Mouse (Mus musculus) cerebellum, adult (tissue): ENCODE results near the gene Scml2.
"Not testable (repeated sequence)": the region's sequence is repeated elsewhere in the genome, so short reads cannot be mapped to it uniquely, and the experiment has no call there.

Experiments
- ATAC-seq: cut with Nextera tagmentation; 2 replicates; pipeline ENCODE4 v1.9.2; 2017; ENCODE audit warnings: mild to moderate bottlenecking, moderate library complexity, mixed read lengths; ENCODE audit not compliant: insufficient number of reproducible peaks, low FRiP score, low TSS enrichment

Gene Scml2

DNA sequence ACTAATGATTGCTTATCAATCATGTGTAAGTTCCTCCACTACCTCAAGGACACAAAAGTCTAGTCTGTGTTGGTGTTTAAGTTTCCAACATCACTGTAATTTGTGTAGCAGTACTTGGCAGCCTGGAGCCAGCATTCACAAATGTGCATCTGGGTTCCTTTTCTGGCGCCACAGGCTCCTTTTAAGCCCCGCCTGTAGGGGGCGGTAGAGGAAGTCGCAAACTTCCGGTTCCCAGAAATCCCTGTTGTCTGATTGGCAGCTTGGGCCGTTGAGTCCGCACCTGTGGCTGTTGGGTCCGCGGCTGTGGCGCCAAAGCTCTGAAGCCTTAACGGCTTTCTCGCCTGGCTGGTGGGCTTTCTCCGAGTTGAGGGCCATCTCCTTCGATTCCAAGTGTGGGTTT lies at the start of gene Scml2:
Gene Scml2 (plus strand): TSS at position 301 of the 400 bp plus-strand sequence.
- ATAC-seq: not testable (repeated sequence)

DNA sequence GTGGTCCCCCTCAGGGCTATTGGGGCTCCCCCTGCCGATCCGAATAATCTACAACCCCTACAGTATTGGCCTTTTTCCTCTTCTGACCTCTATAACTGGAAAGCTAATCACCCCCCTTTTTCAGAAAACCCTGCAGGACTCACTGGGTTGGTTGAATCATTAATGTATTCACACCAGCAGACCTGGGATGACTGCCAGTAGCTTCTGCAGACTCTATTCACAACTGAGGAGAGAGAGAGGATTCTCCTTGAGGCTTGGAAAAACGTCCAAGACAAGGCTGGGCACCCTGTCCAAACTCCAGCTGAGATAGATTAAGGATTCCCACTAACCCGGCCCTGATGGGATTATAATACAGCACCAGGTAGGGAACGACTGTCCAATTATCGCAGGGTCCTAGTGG lies 41.4 kb upstream of the Scml2 start:
- not testable (repeated sequence) for ATAC-seq

DNA sequence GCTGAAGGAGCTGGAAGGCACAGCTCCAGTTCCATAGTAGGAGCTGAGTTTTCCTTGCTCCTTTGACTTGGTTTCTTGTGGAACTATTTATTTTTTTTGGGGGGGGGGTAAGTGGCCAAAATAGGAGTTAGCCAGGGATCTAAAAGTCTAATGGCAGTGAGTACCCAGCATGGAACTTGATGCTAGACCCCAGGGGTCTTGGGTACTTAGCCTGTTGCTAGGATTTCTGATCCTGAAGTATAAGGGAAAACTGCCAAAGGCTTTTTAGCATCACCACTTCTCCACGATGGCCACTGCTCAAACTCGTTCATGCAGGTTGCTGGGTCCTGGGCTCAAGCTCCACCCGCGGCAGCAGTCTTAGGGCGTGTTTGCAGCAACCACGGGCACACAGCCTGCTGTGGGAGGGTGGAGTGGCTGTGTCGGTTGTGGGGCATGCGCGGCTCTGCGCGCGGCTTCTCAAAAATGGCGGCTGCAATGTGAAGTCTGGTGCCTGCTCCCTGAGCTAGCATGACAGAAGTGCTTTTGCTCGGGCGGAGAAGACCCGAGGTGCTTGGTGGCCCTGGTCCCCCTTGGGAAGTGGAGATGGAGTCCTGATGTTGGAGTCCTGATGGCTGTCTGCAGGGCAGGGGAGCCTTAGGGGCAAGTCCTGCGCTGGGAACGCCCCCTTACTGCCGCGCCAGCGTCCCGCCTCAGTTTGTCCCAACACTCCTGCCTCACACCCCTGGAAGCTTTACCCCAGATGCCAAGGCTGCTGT lies 45.5 kb downstream of the Scml2 start:
- peak; percentile 75; the same call in 1 of the 2 replicates for ATAC-seq

DNA sequence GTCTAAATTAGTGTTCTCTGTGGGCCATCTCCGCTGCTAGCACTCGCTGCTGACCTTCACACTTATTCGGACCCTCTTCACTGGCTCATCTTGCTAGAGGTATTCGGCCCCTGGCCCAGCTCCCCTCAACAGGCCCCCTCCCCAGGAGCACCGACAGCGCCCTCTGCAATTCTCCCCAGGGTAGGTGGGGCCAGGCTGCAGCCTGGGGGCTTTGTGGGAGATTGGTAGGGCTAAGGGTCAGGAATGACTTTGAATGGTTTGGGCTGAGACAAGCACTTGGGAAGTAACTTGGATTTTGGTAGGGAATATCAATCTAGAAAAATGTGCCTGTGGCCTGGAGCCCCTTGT lies 46.0 kb downstream of the Scml2 start:
- no peak for ATAC-seq

DNA sequence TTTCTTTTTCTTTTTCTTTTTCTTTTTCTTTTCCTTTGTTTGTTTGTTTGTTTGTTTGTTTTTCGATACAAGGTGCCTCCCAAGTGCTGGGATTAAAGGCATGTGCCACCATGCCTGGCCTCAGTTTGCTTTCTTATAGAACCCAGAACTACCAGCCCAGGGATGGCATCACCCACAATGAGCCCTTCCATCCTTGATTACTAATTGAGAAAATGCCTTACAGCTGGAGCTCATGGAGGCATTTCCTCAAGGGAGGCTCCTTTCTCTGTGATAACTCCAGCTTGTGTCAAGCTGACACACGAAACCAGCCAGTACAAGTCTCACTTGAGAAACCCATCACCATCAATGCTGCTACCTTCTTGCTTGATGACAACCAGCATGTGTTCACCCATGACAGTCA lies 170.2 kb downstream of the Scml2 start, which contains the start of gene Gm15262:
Gene Gm15262 (plus strand): TSS at position 301 of the 400 bp plus-strand sequence.
- not testable (repeated sequence) for ATAC-seq
